Mouse (Mus musculus): ENCODE data around the gene Tcp11l1.

DNA sequence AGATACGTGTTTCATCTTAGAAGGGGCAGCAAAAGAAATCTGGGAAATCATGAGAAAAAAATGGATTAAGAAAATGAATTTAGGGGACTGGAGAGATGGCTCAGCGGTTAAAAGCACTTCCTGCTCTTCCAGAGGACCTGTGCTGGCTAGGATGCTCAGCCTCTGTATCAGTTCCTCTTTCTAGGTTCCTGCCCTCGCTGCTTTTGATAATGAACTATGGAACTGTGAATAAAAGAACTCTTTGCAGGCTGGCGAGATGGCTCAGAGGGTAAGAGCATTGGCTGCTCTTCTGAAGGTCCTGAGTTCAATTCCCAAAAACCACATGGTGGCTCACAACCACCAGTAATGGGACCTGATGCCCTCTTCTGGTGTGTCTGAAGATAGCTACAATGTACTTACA is 21.2 kb downstream of the Tcp11l1 start:
- TF ChIP-seq CTCF (IDR thresholded peaks at IDR 0.05; ENCODE audit: control insufficient read depth, insufficient read depth, low read length) (no peak), POLR2A (IDR thresholded peaks at IDR 0.05; ENCODE audit: borderline replicate concordance, control insufficient read depth, low read depth, low read length) (no peak)

Data from bone marrow, adult 2 months (tissue).